Mouse (Mus musculus) midbrain, postnatal 0 days (tissue): Measurements from ENCODE around the gene Irgm1. TPM values are rescaled to one million over a fixed set of nuclear protein-coding genes. Genes with fewer than 3 reads are reported as not detected.
A peak's percentile ranks its signal among the peaks of the same experiment; 100 is the strongest.

Source experiments
- ATAC-seq: fragments of 200-750 bp; cut with Nextera tagmentation; 2 replicates; pipeline ENCODE4 v1.8.0; 2017; ENCODE audit warnings: moderate number of reproducible peaks, mild to moderate bottlenecking, moderate TSS enrichment, moderate library complexity; ENCODE audit not compliant: low FRiP score
- DNase-seq: peaks from one replicate; pipeline ENCODE4 v3.0.0-alpha.2; 2015; ENCODE audit warnings: low spot score
- H3K27ac ChIP-seq: fragments of 300-500 bp; sonication (generic); 2 replicates; pipeline ENCODE4 v1.5.1; 2014; ENCODE audit warnings: low read depth, mild to moderate bottlenecking, low read length, mixed read lengths
- H3K27me3 ChIP-seq: fragments of 300-500 bp; sonication (generic); 2 replicates; pipeline ENCODE4 v1.6.1; 2014; ENCODE audit warnings: low read length, control low read depth, mixed read lengths; ENCODE audit not compliant: insufficient read depth
- H3K36me3 ChIP-seq: fragments of 300-500 bp; sonication (generic); 2 replicates; pipeline ENCODE4 v1.6.1; 2014; ENCODE audit warnings: low read length, control low read depth, mixed read lengths; ENCODE audit not compliant: insufficient read depth
- H3K4me1 ChIP-seq: fragments of 300-500 bp; sonication (generic); 2 replicates; pipeline ENCODE4 v1.6.1; 2014; ENCODE audit warnings: mild to moderate bottlenecking, control low read depth, antibody characterized with exemption, low read length, mixed read lengths; ENCODE audit not compliant: insufficient read depth
- H3K4me2 ChIP-seq: fragments of 300-500 bp; sonication (generic); 2 replicates; pipeline ENCODE4 v1.6.1; 2014; ENCODE audit warnings: low read depth, mild to moderate bottlenecking, low read length, mixed read lengths; ENCODE audit not compliant: poor library complexity, severe bottlenecking
- H3K4me3 ChIP-seq: fragments of 300-500 bp; sonication (generic); 2 replicates; pipeline ENCODE4 v1.5.1; 2014; ENCODE audit warnings: low read depth, mild to moderate bottlenecking, low read length, moderate library complexity
- H3K9ac ChIP-seq: fragments of 300-500 bp; sonication (generic); replicated peaks from 2 replicates; pipeline ENCODE4 v1.6.1; 2014; ENCODE audit warnings: mild to moderate bottlenecking, low read length, moderate library complexity, mixed read lengths; ENCODE audit not compliant: poor library complexity, severe bottlenecking
- H3K9me3 ChIP-seq: fragments of 300-500 bp; sonication (generic); 2 replicates; pipeline ENCODE4 v1.6.1; 2016; ENCODE audit warnings: low read length, control low read depth
- CTCF ChIP-seq: IDR thresholded peaks from 2 replicates; pipeline ENCODE4 v1.5.1; 2016; ENCODE audit warnings: antibody characterized with exemption, mild to moderate bottlenecking
- WGBS: fragments of 180-500 bp; shearing (Covaris S2); extraction: QIAGEN DNeasy Blood & Tissue Kit; methylation state at CpG from one replicate; pipeline ENCODE4 v1.1.7; 2014; 5-methylcytosine and 5-hydroxymethylcytosine counted together
- polyA plus RNA-seq: library from polyadenylated mRNA; unstranded; fragments of >200 nt; fragmentation: Nextera tagmentation; extraction: Ambion mirVana; gene quantifications from 2 replicates; pipeline ENCODE4 v1.2.1, GENCODE M21; 2015
- total RNA-seq: library from RNA; depleted of rRNA; stranded (reverse); fragments of >200 nt; gene quantifications from 2 replicates; pipeline ENCODE4 v1.2.3, GENCODE M21; 2014

Irgm1 gene
- total and polyA plus RNA-seq, 2 experiments from 2014 or later = 4.9 to 6.2 TPM

DNA sequence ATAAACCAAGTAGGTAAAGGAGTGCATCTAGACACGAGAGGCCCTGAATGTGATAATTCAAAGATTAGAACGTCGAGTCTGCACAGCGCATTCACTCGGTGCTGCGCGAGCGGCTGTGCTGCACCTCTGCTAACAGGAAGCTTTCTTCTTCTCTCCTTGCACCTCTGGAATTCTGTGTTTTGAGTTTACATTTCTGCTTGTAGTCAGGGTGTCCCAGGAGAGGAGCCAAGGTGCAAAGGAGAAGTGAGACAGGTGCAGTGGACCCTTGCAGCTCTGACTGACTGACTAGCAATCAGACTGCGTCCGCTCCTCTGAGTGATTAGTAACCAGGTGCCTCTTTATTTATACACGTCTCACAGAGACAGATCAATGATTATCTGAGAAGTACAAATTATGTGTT is 28.3 kb downstream of the Irgm1 start:
- TF ChIP-seq CTCF = no peak
- H3K9ac ChIP-seq = no peak overlapping the region
- ATAC-seq (no peak), DNase-seq (no peak)
- H3K9me3 ChIP-seq = no peaks in the 10 kb centered on the region
- H3K4me1 ChIP-seq = no peaks in the 10 kb centered on the region
- H3K27ac ChIP-seq = no peak overlapping the region
- no peak overlapping the region for H3K4me2 ChIP-seq
- no peaks in the 10 kb centered on the region for H3K36me3 ChIP-seq
- WGBS = 86% methylated on average over 11 of the region's 11 CpGs
- H3K27me3 ChIP-seq = no peaks in the 10 kb centered on the region
- H3K4me3 ChIP-seq = no peak overlapping the region

DNA sequence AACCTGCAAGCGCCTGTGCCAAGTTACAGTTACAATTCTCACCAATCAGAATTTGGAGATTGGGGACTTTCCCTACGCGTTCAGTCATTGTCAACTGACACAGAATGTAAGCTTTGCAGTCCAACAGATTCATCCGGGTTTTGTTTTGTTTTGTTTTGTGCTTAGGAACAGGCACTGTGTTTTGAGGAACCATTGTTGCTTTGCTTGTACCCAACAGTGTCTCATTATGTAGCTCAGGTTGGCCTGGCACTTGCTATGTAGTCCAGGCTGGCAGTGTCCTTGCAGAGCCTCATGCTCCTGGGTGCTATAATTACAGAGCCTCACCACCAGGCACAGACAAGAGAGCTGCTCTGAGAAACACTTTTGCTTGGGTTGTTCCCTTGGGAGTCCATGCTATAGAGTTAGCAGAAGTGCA is 29.1 kb downstream of the Irgm1 start:
- 85% methylated on average over 4 of the region's 4 CpGs for WGBS
- no peaks in the 10 kb centered on the region for H3K4me1 ChIP-seq
- no peaks in the 10 kb centered on the region for H3K9me3 ChIP-seq
- H3K27me3 ChIP-seq = no peaks in the 10 kb centered on the region
- TF ChIP-seq CTCF = no peak
- H3K4me2 ChIP-seq = no peak overlapping the region
- H3K36me3 ChIP-seq = no peaks in the 10 kb centered on the region
- H3K9ac ChIP-seq = no peak overlapping the region
- H3K27ac ChIP-seq = no peak overlapping the region
- DNase-seq = no peak
- no peak for ATAC-seq
- H3K4me3 ChIP-seq = no peak overlapping the region

- no peak overlapping the region for H3K27ac ChIP-seq
- no peak for TF ChIP-seq CTCF
- H3K4me1 ChIP-seq = no peaks in the 10 kb centered on the region
- no peaks in the 10 kb centered on the region for H3K36me3 ChIP-seq
- no peak overlapping the region for H3K4me2 ChIP-seq
- no peak overlapping the region for H3K4me3 ChIP-seq
- H3K9me3 ChIP-seq = no peaks in the 10 kb centered on the region
- ATAC-seq (no peak), DNase-seq (no peak)
- no peaks in the 10 kb centered on the region for H3K27me3 ChIP-seq
- WGBS = 91% methylated on average over 5 of the region's 5 CpGs
- no peak overlapping the region for H3K9ac ChIP-seq
These were observed 30.3 kb downstream of the Irgm1 start for GRCm38 (mm10) chr11:48841213-48841612.

DNA sequence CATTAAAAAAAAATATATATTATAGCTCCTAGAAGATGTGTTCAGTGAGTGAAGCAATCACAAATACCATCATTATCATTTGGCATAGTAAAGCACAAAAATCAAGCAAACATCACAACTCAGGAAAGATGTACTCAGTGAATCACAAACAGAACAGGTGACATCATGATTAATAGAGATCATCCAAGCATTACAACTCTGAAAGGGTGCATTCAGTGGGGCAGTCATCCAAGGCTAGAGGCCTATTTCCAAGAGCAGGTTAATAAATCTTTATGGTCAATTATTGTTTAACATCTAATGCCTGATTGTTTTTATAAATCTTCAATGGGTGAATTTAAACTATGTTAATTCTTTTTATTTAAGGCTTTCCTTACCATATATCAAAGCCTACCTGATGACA is 30.7 kb downstream of the Irgm1 start:
- Histone ChIP-seq H3K27ac (no peak overlapping the region), H3K9ac (no peak overlapping the region), H3K4me2 (no peak overlapping the region), H3K4me3 (no peak overlapping the region), H3K4me1 (no peaks in the 10 kb centered on the region), H3K36me3 (no peaks in the 10 kb centered on the region), H3K9me3 (no peaks in the 10 kb centered on the region), H3K27me3 (no peaks in the 10 kb centered on the region)
- TF ChIP-seq CTCF = no peak
- no peak for DNase-seq
- no peak for ATAC-seq

DNA sequence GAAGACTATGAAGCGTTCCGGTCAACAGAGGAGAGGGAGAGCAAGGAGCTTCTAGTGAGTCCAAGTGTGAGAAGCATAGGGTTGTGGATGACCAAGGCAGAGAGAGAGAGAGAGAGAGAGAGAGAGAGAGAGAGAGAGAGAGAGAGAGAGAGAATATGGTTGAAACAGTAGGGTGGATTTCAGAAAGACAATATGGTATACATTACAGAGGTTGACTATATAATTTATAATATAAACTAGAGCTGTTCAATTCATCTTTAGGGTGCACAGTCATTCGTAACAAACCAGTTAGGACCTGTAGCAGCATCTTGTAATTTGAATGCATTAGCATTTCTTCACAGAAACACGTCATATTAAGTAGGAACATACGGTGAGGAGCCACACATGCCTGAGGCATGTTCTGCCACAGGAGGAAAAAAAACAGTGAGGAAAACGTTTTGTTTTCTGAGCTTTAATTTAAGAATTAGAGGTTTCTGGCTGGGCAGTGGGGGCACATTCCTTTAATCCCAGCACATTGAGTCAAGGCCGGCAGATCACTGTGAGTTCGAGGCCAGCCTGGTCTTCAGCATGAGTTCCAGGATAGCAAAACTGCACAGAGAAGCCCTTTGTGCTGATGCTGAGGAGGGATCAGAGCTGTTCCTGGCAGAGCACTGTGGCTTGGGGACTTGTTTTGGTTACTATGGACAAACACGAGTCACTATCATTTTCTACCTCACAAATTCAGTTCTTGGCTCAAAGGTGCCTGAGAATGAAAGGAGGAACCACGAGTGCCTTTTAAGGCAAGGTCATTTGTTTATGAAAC is 32.4 kb downstream of the Irgm1 start:
- DNase-seq (no peak), ATAC-seq (no peak)
- Histone ChIP-seq H3K27me3 (no peaks in the 10 kb centered on the region), H3K9ac (no peak overlapping the region), H3K36me3 (no peaks in the 10 kb centered on the region), H3K27ac (no peak overlapping the region), H3K4me3 (peak overlapping the region; percentile 86), H3K9me3 (no peaks in the 10 kb centered on the region), H3K4me2 (peak overlapping the region; percentile 85), H3K4me1 (no peaks in the 10 kb centered on the region)
- WGBS = 67% methylated on average over 10 of the region's 10 CpGs
- no peak for TF ChIP-seq CTCF

GRCm38 (mm10) chr11:48838181-48838797 is 33.2 kb downstream of the Irgm1 start:
- ATAC-seq = peak; percentile 39
- Histone ChIP-seq H3K9me3 (no peaks in the 10 kb centered on the region), H3K4me3 (peak overlapping the region; percentile 86), H3K4me1 (no peaks in the 10 kb centered on the region), H3K4me2 (peak overlapping the region; percentile 85), H3K27me3 (no peaks in the 10 kb centered on the region), H3K36me3 (no peaks in the 10 kb centered on the region), H3K9ac (peak overlapping the region; percentile 77), H3K27ac (peak overlapping the region; percentile 78)
- DNase-seq = no peak
- TF ChIP-seq CTCF = no peak
- 2% methylated on average over 16 of the region's 16 CpGs for WGBS
